Mouse (Mus musculus): ENCODE data around the gene Rab33b.

GRCm38 (mm10) chr3:51482781-51483180, 939 bp upstream of the Rab33b start:
- TF ChIP-seq CTCF (IDR thresholded peaks at IDR 0.05; ENCODE audit: low read depth), result no peak
- TF ChIP-seq EP300 (IDR thresholded peaks at IDR 0.05; ENCODE audit: low read depth), result no peak
